Mouse (Mus musculus) neural tube, embryonic 14.5 days (tissue): Measurements from ENCODE around the gene Gna12. TPM values are rescaled to one million over a fixed set of nuclear protein-coding genes. Genes with fewer than 3 reads are reported as not detected.

Experiments used
- ATAC-seq: fragments of 200-750 bp; cut with Nextera tagmentation; 2 replicates; pipeline ENCODE4 v1.8.0; 2017; ENCODE audit warnings: low read depth, mild to moderate bottlenecking, moderate TSS enrichment, moderate library complexity
- H3K27ac ChIP-seq: fragments of 300-500 bp; sonication (generic); 2 replicates; pipeline ENCODE4 v1.5.1; 2014; ENCODE audit warnings: low read depth, mild to moderate bottlenecking, control low read depth, low read length, moderate library complexity, mixed read lengths
- H3K27me3 ChIP-seq: fragments of 300-500 bp; sonication (generic); 2 replicates; pipeline ENCODE4 v1.6.1; 2014; ENCODE audit warnings: low read length; ENCODE audit not compliant: control insufficient read depth, insufficient read depth
- H3K36me3 ChIP-seq: fragments of 300-500 bp; sonication (generic); 2 replicates; pipeline ENCODE4 v1.6.1; 2014; ENCODE audit warnings: low read length, mixed read lengths; ENCODE audit not compliant: control insufficient read depth, insufficient read depth
- H3K4me1 ChIP-seq: fragments of 300-500 bp; sonication (generic); 2 replicates; pipeline ENCODE4 v1.6.1; 2014; ENCODE audit warnings: low read length; ENCODE audit not compliant: control insufficient read depth, insufficient read depth
- H3K4me2 ChIP-seq: fragments of 300-500 bp; sonication (generic); 2 replicates; pipeline ENCODE4 v1.6.1; 2014; ENCODE audit warnings: mild to moderate bottlenecking, low read depth, low read length, control low read depth
- H3K4me3 ChIP-seq: fragments of 300-500 bp; sonication (generic); 2 replicates; pipeline ENCODE4 v1.5.1; 2014; ENCODE audit warnings: low read depth, low read length, control low read depth, mixed read lengths
- H3K9ac ChIP-seq: fragments of 300-500 bp; sonication (generic); replicated peaks from 2 replicates; pipeline ENCODE4 v1.6.1; 2014; ENCODE audit warnings: low read depth, mild to moderate bottlenecking, control low read depth, low read length, mixed read lengths
- H3K9me3 ChIP-seq: fragments of 300-500 bp; sonication (generic); 2 replicates; pipeline ENCODE4 v1.6.1; 2016; ENCODE audit warnings: low read length; ENCODE audit not compliant: control insufficient read depth
- WGBS: fragments of 180-500 bp; shearing (Covaris S2); extraction: QIAGEN DNeasy Blood & Tissue Kit; methylation state at CpG from one replicate; pipeline ENCODE4 v1.1.7; 2014; 5-methylcytosine and 5-hydroxymethylcytosine counted together
- polyA plus RNA-seq: library from polyadenylated mRNA; unstranded; fragments of >200 nt; fragmentation: Nextera tagmentation; extraction: Ambion mirVana; gene quantifications from 2 replicates; pipeline ENCODE4 v1.2.1, GENCODE M21; 2014

Gene Gna12
- polyA plus RNA-seq, 1 experiment from 2014 or later, result 17.0 TPM

GRCm38 (mm10) chr5:140764921-140765613, 65.2 kb downstream of the Gna12 start:
- Histone ChIP-seq H3K4me1 (peaks cover 13% of the 10 kb centered on the region), H3K9ac (no peak overlapping the region), H3K4me2 (no peak overlapping the region), H3K36me3 (peaks cover 13% of the 10 kb centered on the region; the same call in 1 of the 2 replicates), H3K9me3 (no peaks in the 10 kb centered on the region), H3K4me3 (no peak overlapping the region), H3K27ac (no peak overlapping the region), H3K27me3 (no peaks in the 10 kb centered on the region)
- 66% methylated on average over 6 of the region's 6 CpGs for WGBS
- no peak for ATAC-seq

GRCm38 (mm10) chr5:140762540-140762939, 67.7 kb downstream of the Gna12 start:
- Histone ChIP-seq H3K4me1 (no peaks in the 10 kb centered on the region; the same call in 1 of the 2 replicates), H3K9me3 (no peaks in the 10 kb centered on the region), H3K27ac (no peak overlapping the region), H3K9ac (no peak overlapping the region), H3K4me2 (no peak overlapping the region), H3K27me3 (no peaks in the 10 kb centered on the region), H3K4me3 (no peak overlapping the region), H3K36me3 (peaks cover 22% of the 10 kb centered on the region)
- 87% methylated on average over 4 of the region's 4 CpGs for WGBS
- ATAC-seq, result no peak

- H3K4me2 ChIP-seq, result no peak overlapping the region
- H3K9ac ChIP-seq, result no peak overlapping the region
- H3K27ac ChIP-seq, result no peak overlapping the region
- no peaks in the 10 kb centered on the region for H3K27me3 ChIP-seq
- peaks cover 27% of the 10 kb centered on the region for H3K36me3 ChIP-seq
- no peak overlapping the region for H3K4me3 ChIP-seq
- ATAC-seq, result no peak
- H3K9me3 ChIP-seq, result no peaks in the 10 kb centered on the region
- no peaks in the 10 kb centered on the region for H3K4me1 ChIP-seq
- 86% methylated on average over 8 of the region's 8 CpGs for WGBS
Observed at GRCm38 (mm10) chr5:140758864-140759263, 71.4 kb downstream of the Gna12 start.

GRCm38 (mm10) chr5:140753223-140753622, 77.0 kb downstream of the Gna12 start:
- H3K4me3 ChIP-seq, result no peak overlapping the region

DNA sequence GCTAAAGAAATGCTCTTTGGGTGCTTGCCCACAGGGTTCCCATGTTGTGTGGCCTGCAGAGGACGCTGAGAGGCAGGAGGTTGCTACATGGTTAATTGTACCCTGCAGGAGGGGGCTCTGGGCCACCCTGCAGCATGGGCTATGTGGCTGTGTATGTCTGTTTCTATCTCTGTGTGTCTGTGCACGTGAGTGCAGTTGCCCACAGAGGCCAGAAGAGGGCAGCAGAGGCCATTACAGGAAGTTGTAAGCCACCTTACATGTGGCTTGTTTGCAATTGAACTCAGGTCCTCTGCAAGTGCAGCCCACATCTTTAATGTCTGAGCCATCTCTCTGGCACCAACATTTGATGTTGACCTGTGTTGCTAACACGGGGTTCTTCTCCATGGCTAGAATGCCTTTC, 77.6 kb downstream of the Gna12 start:
- whole genome bisulfite sequencing, result 96% methylated on average over 3 of the region's 3 CpGs
- no peaks in the 10 kb centered on the region for H3K4me1 ChIP-seq
- no peak for ATAC-seq
- no peak overlapping the region for H3K4me3 ChIP-seq
- H3K9ac ChIP-seq, result no peak overlapping the region
- no peak overlapping the region for H3K4me2 ChIP-seq
- peaks cover 4% of the 10 kb centered on the region; the same call in 1 of the 2 replicates for H3K36me3 ChIP-seq
- H3K9me3 ChIP-seq, result no peaks in the 10 kb centered on the region; the same call in 1 of the 2 replicates
- H3K27ac ChIP-seq, result no peak overlapping the region
- H3K27me3 ChIP-seq, result no peaks in the 10 kb centered on the region

More at GRCm38 (mm10) chr5:140753223-140753622, 77.0 kb downstream of the Gna12 start:
- H3K27ac ChIP-seq, result no peak overlapping the region
- H3K27me3 ChIP-seq, result no peaks in the 10 kb centered on the region
- no peak for ATAC-seq
- 46% methylated on average over 5 of the region's 5 CpGs for WGBS
- no peak overlapping the region for H3K4me2 ChIP-seq
- H3K9ac ChIP-seq, result no peak overlapping the region
- H3K4me1 ChIP-seq, result no peaks in the 10 kb centered on the region
- H3K9me3 ChIP-seq, result no peaks in the 10 kb centered on the region; the same call in 1 of the 2 replicates
- H3K36me3 ChIP-seq, result peaks cover 4% of the 10 kb centered on the region; the same call in 1 of the 2 replicates

- Histone ChIP-seq H3K9me3 (no peaks in the 10 kb centered on the region; the same call in 1 of the 2 replicates), H3K27ac (no peak overlapping the region), H3K36me3 (peaks cover 2% of the 10 kb centered on the region; the same call in 1 of the 2 replicates), H3K9ac (no peak overlapping the region), H3K27me3 (no peaks in the 10 kb centered on the region), H3K4me2 (no peak overlapping the region), H3K4me1 (no peaks in the 10 kb centered on the region), H3K4me3 (no peak overlapping the region)
- 94% methylated on average over 15 of the region's 15 CpGs for WGBS
- no peak for ATAC-seq
Observed at GRCm38 (mm10) chr5:140752041-140752440, 78.2 kb downstream of the Gna12 start.

GRCm38 (mm10) chr5:140750925-140751324, 79.3 kb downstream of the Gna12 start:
- no peak overlapping the region for H3K9ac ChIP-seq
- 0% methylated on average over 1 of the region's 2 CpGs for WGBS

GRCm38 (mm10) chr5:140749062-140749875, 81.0 kb downstream of the Gna12 start:
- no peak overlapping the region for H3K4me3 ChIP-seq
- H3K4me2 ChIP-seq, result peak overlapping the region; percentile 19
- no peak overlapping the region for H3K27ac ChIP-seq
- no peaks in the 10 kb centered on the region for H3K36me3 ChIP-seq
- 19% methylated on average over 12 of the region's 12 CpGs for WGBS
- no peaks in the 10 kb centered on the region; the same call in 1 of the 2 replicates for H3K9me3 ChIP-seq
- H3K27me3 ChIP-seq, result no peaks in the 10 kb centered on the region
- peak; percentile 78 for ATAC-seq
- H3K4me1 ChIP-seq, result no peaks in the 10 kb centered on the region
- H3K9ac ChIP-seq, result no peak overlapping the region; the same call in 1 of the 2 replicates

More at GRCm38 (mm10) chr5:140750925-140751324, 79.3 kb downstream of the Gna12 start:
- H3K4me1 ChIP-seq, result no peaks in the 10 kb centered on the region
- no peaks in the 10 kb centered on the region; the same call in 1 of the 2 replicates for H3K9me3 ChIP-seq
- H3K4me2 ChIP-seq, result no peak overlapping the region
- ATAC-seq, result no peak
- no peaks in the 10 kb centered on the region for H3K27me3 ChIP-seq
- no peak overlapping the region for H3K4me3 ChIP-seq
- H3K36me3 ChIP-seq, result no peaks in the 10 kb centered on the region
- no peak overlapping the region for H3K27ac ChIP-seq

DNA sequence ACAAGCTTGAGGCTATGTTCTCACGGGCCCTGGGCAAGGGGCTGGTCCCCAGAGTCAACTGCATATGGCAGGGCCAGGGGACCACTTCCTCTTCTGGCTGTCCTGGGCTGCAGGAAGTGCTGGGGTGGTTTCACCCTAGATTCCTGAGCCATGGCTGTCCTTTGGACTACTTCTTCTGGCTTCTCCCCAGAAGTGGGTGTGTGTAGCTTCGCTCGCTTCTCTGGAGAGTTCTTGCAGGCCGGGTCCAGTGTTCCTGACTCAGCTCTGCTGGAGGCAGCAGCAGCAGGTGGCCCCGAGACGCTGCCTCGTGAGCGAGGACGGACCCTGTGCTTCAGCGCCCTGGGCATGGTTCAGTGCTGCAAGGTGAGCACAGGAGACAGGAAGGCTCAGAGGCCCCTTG, 81.8 kb downstream of the Gna12 start:
- H3K9ac ChIP-seq, result no peak overlapping the region
- WGBS, result 89% methylated on average over 9 of the region's 10 CpGs
- ATAC-seq, result no peak
- H3K9me3 ChIP-seq, result no peaks in the 10 kb centered on the region; the same call in 1 of the 2 replicates
- no peaks in the 10 kb centered on the region for H3K36me3 ChIP-seq
- H3K4me2 ChIP-seq, result no peak overlapping the region
- H3K4me3 ChIP-seq, result no peak overlapping the region
- no peak overlapping the region for H3K27ac ChIP-seq
- no peaks in the 10 kb centered on the region for H3K4me1 ChIP-seq
- no peaks in the 10 kb centered on the region for H3K27me3 ChIP-seq
